Mouse (Mus musculus): ENCODE data around the gene Tmem170. TPM values are rescaled to one million over a fixed set of nuclear protein-coding genes. Genes with fewer than 3 reads are reported as not detected.
"Not testable (repeated sequence)": the region's sequence is repeated elsewhere in the genome, so short reads cannot be mapped to it uniquely, and the experiment has no call there.

The Tmem170 gene
- total RNA-seq, 2 experiments from 2014 or later = 3.0 to 3.2 TPM

- intact Hi-C loops (cut with DNase I) = loop anchor here (1.0 to 5.0 kb wide), 3 partner anchors 41 to 153 kb away; no protein-coding TSS in a partner anchor
- peak; percentile 42 to 55 for DNase-seq
These were observed 5.0 kb upstream of the Tmem170 start for GRCm38 (mm10) chr8:111881591-111881990.

GRCm38 (mm10) chr8:111877711-111878110, 1.2 kb upstream of the Tmem170 start:
- intact Hi-C loops (cut with DNase I) = loop anchor here (2.0 kb wide), 2 partner anchors 23 to 55 kb away; partner anchors contain the start of genes Cfdp1 and Tmem231

GRCm38 (mm10) chr8:111875758-111876157, 792 bp downstream of the Tmem170 start:
- DNase-seq = peak in 1 of 2 experiments; percentile 5
- intact Hi-C loops (cut with DNase I) = loop anchor here (2.0 kb wide), 2 partner anchors 21 to 57 kb away; partner anchors contain the start of genes Cfdp1 and Tmem231

More at GRCm38 (mm10) chr8:111877711-111878110, 1.2 kb upstream of the Tmem170 start:
- no peak for DNase-seq

- intact Hi-C loops (cut with DNase I) = no loop called here
- DNase-seq = no peak
These were observed 5.3 kb downstream of the Tmem170 start for GRCm38 (mm10) chr8:111871278-111871677.

GRCm38 (mm10) chr8:111870379-111870778, 6.2 kb downstream of the Tmem170 start:
- intact Hi-C loops (cut with DNase I) = no loop called here

GRCm38 (mm10) chr8:111868664-111869063, 7.9 kb downstream of the Tmem170 start:
- intact Hi-C loops (cut with DNase I) = no loop called here
- DNase-seq = no peak

More at GRCm38 (mm10) chr8:111870379-111870778, 6.2 kb downstream of the Tmem170 start:
- no peak for DNase-seq

- no peak for DNase-seq
- intact Hi-C loops (cut with DNase I) = no loop called here
These were observed 10.7 kb downstream of the Tmem170 start for GRCm38 (mm10) chr8:111865857-111866256.

GRCm38 (mm10) chr8:111865130-111865852, 11.3 kb downstream of the Tmem170 start:
- intact Hi-C loops (cut with DNase I) = no loop called here
- DNase-seq = no peak

GRCm38 (mm10) chr8:111864648-111865047, 11.9 kb downstream of the Tmem170 start:
- intact Hi-C loops (cut with DNase I) = no loop called here
- no peak for DNase-seq

GRCm38 (mm10) chr8:111863280-111863679, 13.3 kb downstream of the Tmem170 start:
- DNase-seq = no peak
- intact Hi-C loops (cut with DNase I) = no loop called here

GRCm38 (mm10) chr8:111855977-111856376, 20.6 kb downstream of the Tmem170 start:
- intact Hi-C loops (cut with DNase I) = loop anchor here (2.0 kb wide), 1 partner anchor 21 kb away; the partner anchor contains the start of gene Tmem170
- no peak for DNase-seq

- intact Hi-C loops (cut with DNase I) = loop anchor here (2.0 kb wide), 1 partner anchor 23 kb away; the partner anchor contains the start of gene Tmem170
- peak; percentile 93 to 94 for DNase-seq
These were observed 22.6 kb downstream of the Tmem170 start, which contains the start of gene Cfdp1 for GRCm38 (mm10) chr8:111853861-111854501. Gene Cfdp1, minus strand, starts transcription at chr8:111854291.

- DNase-seq; intact Hi-C loops (cut with DNase I): not testable (repeated sequence)
These were observed 23.3 kb downstream of the Tmem170 start for GRCm38 (mm10) chr8:111853219-111853618.

- intact Hi-C loops (cut with DNase I) = no loop called here
- DNase-seq = no peak
These were observed 29.8 kb downstream of the Tmem170 start for GRCm38 (mm10) chr8:111846746-111847145.

GRCm38 (mm10) chr8:111835540-111835939, 41.0 kb downstream of the Tmem170 start:
- no peak for DNase-seq
- intact Hi-C loops (cut with DNase I) = loop anchor here (2.0 to 10.0 kb wide), 2 partner anchors 157 to 491 kb away; no protein-coding TSS in a partner anchor

GRCm38 (mm10) chr8:111834011-111834410, 42.5 kb downstream of the Tmem170 start:
- intact Hi-C loops (cut with DNase I) = loop anchor here (2.0 to 10.0 kb wide), 2 partner anchors 155 to 489 kb away; no protein-coding TSS in a partner anchor
- DNase-seq = no peak

GRCm38 (mm10) chr8:111832983-111833382, 43.6 kb downstream of the Tmem170 start:
- no peak for DNase-seq
- intact Hi-C loops (cut with DNase I) = loop anchor here (10.0 kb wide), 1 partner anchor 488 kb away; no protein-coding TSS in a partner anchor

GRCm38 (mm10) chr8:111831996-111832395, 44.6 kb downstream of the Tmem170 start:
- intact Hi-C loops (cut with DNase I) = loop anchor here (10.0 kb wide), 1 partner anchor 487 kb away; no protein-coding TSS in a partner anchor
- DNase-seq = no peak

- no peak for DNase-seq
- intact Hi-C loops (cut with DNase I) = no loop called here
These were observed 48.0 kb downstream of the Tmem170 start for GRCm38 (mm10) chr8:111828595-111828994.

GRCm38 (mm10) chr8:111825219-111825618, 51.3 kb downstream of the Tmem170 start:
- peak; percentile 39 to 47 for DNase-seq
- intact Hi-C loops (cut with DNase I) = loop anchor here (1.0 to 2.0 kb wide), 2 partner anchors 113 to 146 kb away; no protein-coding TSS in a partner anchor

GRCm38 (mm10) chr8:111824334-111824733, 52.2 kb downstream of the Tmem170 start:
- no peak for DNase-seq
- intact Hi-C loops (cut with DNase I) = loop anchor here (2.0 to 5.0 kb wide), 2 partner anchors 37 to 146 kb away; no protein-coding TSS in a partner anchor

Measured in heart, postnatal 36 days (tissue).